Mouse (Mus musculus) liver, embryonic 11.5 days (tissue): ENCODE data around the gene Sgk1. TPM values are rescaled to one million over a fixed set of nuclear protein-coding genes. Genes with fewer than 3 reads are reported as not detected.

Experiments used
- ATAC-seq: fragments of 200-750 bp; cut with Nextera tagmentation; replicated peaks from 2 replicates; pipeline ENCODE4 v1.8.0; 2017; ENCODE audit warnings: moderate number of reproducible peaks, mild to moderate bottlenecking, moderate TSS enrichment, moderate library complexity; ENCODE audit not compliant: low FRiP score
- DNase-seq: peaks from one replicate; pipeline ENCODE4 v3.0.0-alpha.2; 2017; ENCODE audit warnings: low spot score
- H3K27ac ChIP-seq: fragments of 300-500 bp; sonication (generic); 2 replicates; pipeline ENCODE4 v1.5.1; 2014; ENCODE audit warnings: mild to moderate bottlenecking, low read depth, low read length, control low read depth
- H3K27me3 ChIP-seq: fragments of 300-500 bp; sonication (generic); replicated peaks from 2 replicates; pipeline ENCODE4 v1.6.1; 2014; ENCODE audit warnings: low read length, mixed read lengths; ENCODE audit not compliant: control insufficient read depth, insufficient read depth
- H3K36me3 ChIP-seq: fragments of 300-500 bp; sonication (generic); 2 replicates; pipeline ENCODE4 v1.6.1; 2014; ENCODE audit warnings: mild to moderate bottlenecking, low read length, moderate library complexity, mixed read lengths; ENCODE audit not compliant: control insufficient read depth, insufficient read depth
- H3K4me1 ChIP-seq: fragments of 300-500 bp; sonication (generic); replicated peaks from 2 replicates; pipeline ENCODE4 v1.6.1; 2014; ENCODE audit warnings: low read length, mixed read lengths; ENCODE audit not compliant: control insufficient read depth, insufficient read depth
- H3K4me2 ChIP-seq: fragments of 300-500 bp; sonication (generic); 2 replicates; pipeline ENCODE4 v1.6.1; 2014; ENCODE audit warnings: mild to moderate bottlenecking, control low read depth, moderate library complexity
- H3K4me3 ChIP-seq: fragments of 300-500 bp; sonication (generic); 2 replicates; pipeline ENCODE4 v1.5.1; 2014; ENCODE audit warnings: low read depth, low read length, control low read depth
- H3K9ac ChIP-seq: fragments of 300-500 bp; sonication (generic); 2 replicates; pipeline ENCODE4 v1.6.1; 2014; ENCODE audit warnings: low read depth, low read length, control low read depth
- H3K9me3 ChIP-seq: fragments of 300-500 bp; sonication (generic); 2 replicates; pipeline ENCODE4 v1.6.1; 2016; ENCODE audit warnings: low read length, inconsistent platforms, mixed read lengths; ENCODE audit not compliant: control insufficient read depth
- WGBS: fragments of 180-500 bp; shearing (Covaris S2); extraction: QIAGEN DNeasy Blood & Tissue Kit; methylation state at CpG from one replicate; pipeline ENCODE4 v1.1.7; 2014; 5-methylcytosine and 5-hydroxymethylcytosine counted together
- polyA plus RNA-seq: library from polyadenylated mRNA; unstranded; fragments of >200 nt; fragmentation: Nextera tagmentation; extraction: Ambion mirVana; gene quantifications from 2 replicates; pipeline ENCODE4 v1.2.1, GENCODE M21; 2014

Gene Sgk1
- polyA plus RNA-seq, 1 experiment from 2014 or later, result 20.2 TPM

DNA sequence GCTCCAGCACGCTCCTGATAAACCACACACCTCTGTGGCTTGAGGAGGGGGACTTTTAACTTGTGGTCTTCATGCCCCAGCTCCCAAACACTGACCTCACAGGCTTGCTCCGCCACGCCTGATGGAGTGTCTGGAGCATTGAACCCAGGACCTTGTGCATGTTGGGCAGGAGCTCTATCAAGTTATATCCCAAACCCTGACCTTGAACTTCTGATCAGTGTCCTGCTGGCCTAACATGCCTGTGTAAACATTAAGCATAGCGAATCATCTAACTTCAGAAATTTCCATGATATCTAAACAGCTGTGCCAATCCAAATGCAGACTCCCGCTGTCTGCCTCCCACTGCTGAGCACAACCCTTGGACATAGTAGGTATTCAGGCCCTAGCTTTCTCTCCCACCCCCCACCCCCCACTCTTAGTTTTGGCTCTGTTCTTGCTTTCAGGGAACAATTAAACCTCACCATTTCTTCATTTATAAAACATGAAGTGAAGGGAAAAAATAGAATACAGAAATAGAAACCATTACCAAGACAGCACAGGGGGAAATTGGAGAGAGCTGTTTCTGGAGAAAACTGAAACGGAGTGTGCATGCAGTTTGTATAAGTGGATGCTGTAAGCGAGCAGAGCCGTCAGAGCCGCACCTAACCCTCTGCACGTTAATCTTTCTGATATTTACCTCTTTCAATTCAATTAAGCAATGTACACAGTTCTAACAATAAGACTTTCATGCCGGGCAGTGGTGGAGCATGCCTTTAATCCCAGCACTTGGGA lies 34.5 kb downstream of the Sgk1 start:
- Histone ChIP-seq H3K9ac (no peak overlapping the region), H3K4me2 (no peak overlapping the region), H3K4me3 (no peak overlapping the region), H3K36me3 (no peaks in the 10 kb centered on the region), H3K9me3 (no peaks in the 10 kb centered on the region), H3K4me1 (no peaks in the 10 kb centered on the region), H3K27ac (no peak overlapping the region), H3K27me3 (no peaks in the 10 kb centered on the region)
- WGBS, result 76% methylated on average over 11 of the region's 11 CpGs
- DNase-seq (no peak), ATAC-seq (no peak)

DNA sequence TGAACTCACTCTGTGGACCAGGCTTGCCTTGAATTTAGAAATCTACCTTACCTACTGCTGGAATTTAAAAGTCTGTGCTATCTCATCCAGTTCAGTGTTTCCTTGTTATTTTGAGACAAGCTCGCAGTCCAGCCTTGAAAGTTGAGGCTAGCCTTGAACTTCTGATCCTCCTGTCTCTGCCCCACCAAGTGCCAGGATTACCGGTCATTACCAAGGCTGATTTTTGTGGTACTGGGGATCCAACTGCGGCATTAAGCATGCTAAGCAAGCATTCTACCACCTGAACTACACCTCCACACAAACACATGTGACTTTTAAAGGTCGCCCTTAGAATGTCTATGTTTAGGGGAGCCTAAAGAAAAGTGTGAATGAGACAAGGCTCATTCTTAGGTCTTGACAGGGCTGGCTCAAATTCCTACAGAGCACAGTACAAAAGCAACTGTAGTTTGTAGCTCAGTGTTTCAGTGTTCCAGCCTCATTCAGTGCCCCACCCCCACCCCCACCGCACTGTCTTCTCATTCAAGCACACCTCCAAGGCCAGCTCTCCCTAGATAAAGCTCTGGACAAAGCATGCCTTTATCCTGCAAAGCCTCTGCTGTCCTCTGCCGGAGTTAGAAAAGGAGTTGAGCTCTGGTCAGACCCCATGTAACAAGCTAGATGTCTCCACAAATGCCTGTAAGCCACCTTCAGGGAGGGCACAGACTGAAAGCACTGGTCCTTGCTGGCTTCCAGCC lies 36.2 kb downstream of the Sgk1 start:
- Histone ChIP-seq H3K9me3 (no peaks in the 10 kb centered on the region), H3K9ac (no peak overlapping the region), H3K27me3 (no peaks in the 10 kb centered on the region), H3K36me3 (no peaks in the 10 kb centered on the region), H3K27ac (no peak overlapping the region), H3K4me3 (no peak overlapping the region), H3K4me1 (no peaks in the 10 kb centered on the region), H3K4me2 (no peak overlapping the region)
- ATAC-seq, result no peak
- DNase-seq, result no peak
- WGBS, result 80% methylated on average over 6 of the region's 6 CpGs

DNA sequence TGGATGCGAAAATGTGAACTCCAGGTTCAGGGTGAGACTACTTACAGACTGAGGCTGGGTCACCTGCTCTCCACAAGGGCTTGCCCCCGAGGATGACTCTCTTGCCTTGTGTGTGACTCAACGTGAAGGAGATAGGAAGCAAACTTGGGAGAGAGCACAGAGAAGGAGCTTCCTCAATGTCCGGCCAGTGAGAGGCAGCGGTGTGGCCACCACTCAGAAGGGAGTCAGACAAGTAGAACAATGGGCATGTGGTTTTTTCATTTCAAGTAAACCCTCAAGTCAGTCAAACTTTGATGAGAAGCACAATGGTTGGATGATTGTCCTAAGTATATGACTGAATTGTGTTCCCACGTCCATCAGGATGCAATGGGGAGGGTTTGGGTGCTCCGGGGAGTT lies 36.8 kb downstream of the Sgk1 start:
- no peak overlapping the region for H3K27ac ChIP-seq
- H3K4me1 ChIP-seq, result no peaks in the 10 kb centered on the region
- no peaks in the 10 kb centered on the region for H3K27me3 ChIP-seq
- no peak overlapping the region for H3K4me3 ChIP-seq
- no peak for DNase-seq
- H3K4me2 ChIP-seq, result no peak overlapping the region
- no peaks in the 10 kb centered on the region for H3K36me3 ChIP-seq
- no peak overlapping the region for H3K9ac ChIP-seq
- no peak for ATAC-seq
- H3K9me3 ChIP-seq, result no peaks in the 10 kb centered on the region
- 68% methylated on average over 7 of the region's 7 CpGs for WGBS

DNA sequence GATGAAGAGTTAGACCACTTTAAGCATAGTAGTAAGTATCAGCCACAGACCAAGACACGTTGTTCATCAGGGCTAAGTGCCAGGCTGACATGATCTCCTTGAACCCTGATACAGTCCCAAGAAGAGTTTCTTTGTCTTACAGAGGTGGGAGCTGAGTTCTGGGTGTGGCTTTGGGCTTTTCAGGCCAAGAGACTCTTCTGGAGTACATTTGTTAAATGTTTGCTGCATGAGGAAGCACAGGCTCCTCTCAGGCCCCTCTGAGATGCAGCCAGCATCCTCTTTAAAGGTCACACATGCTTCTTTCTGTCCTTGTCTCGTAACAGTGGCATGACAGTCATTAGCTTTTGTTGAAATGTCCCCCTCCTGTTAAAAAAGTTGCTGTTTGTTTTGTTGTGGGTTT lies 38.6 kb downstream of the Sgk1 start:
- ATAC-seq, result no peak
- Histone ChIP-seq H3K9ac (no peak overlapping the region), H3K4me3 (no peak overlapping the region), H3K36me3 (no peaks in the 10 kb centered on the region), H3K27ac (no peak overlapping the region), H3K4me2 (no peak overlapping the region), H3K4me1 (no peaks in the 10 kb centered on the region), H3K9me3 (no peaks in the 10 kb centered on the region), H3K27me3 (no peaks in the 10 kb centered on the region)
- DNase-seq, result no peak
- WGBS, result 62% methylated on average over 2 of the region's 2 CpGs

DNA sequence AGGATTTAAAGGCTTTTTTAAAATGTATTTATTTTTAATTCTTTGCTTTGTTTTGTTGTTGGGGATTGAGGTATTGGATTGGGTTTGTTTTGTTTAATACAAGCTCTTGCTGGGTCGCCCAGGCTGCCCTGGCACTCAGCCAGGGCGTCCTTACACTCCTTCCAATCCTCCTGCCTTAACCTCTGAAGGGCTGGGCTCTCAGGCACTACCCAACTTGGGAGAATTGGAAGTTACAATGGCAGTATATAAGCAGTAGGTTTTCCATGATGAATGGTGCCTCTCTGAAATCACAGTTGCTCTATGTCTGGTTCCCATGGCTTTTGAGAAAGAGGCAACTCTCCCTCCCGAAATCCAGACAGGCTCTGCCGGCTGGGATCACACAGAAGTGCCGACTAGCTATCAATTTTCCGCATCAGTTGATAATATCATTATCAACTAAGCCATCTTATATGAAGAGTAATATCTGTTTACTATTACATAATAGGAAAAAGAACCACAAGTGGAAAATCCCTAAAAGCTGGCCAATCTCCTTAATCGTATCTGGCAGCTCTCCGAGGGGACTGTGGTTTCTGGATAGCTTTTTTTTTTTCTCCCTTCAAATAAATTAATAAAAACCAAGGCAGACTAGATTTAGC lies 40.8 kb downstream of the Sgk1 start:
- Histone ChIP-seq H3K4me2 (no peak overlapping the region), H3K4me3 (no peak overlapping the region), H3K9ac (no peak overlapping the region), H3K27ac (no peak overlapping the region), H3K27me3 (no peaks in the 10 kb centered on the region), H3K9me3 (no peaks in the 10 kb centered on the region), H3K4me1 (no peaks in the 10 kb centered on the region; the same call in 1 of the 2 replicates), H3K36me3 (no peaks in the 10 kb centered on the region)
- ATAC-seq, result no peak
- no peak for DNase-seq
- WGBS, result 70% methylated on average over 8 of the region's 8 CpGs

DNA sequence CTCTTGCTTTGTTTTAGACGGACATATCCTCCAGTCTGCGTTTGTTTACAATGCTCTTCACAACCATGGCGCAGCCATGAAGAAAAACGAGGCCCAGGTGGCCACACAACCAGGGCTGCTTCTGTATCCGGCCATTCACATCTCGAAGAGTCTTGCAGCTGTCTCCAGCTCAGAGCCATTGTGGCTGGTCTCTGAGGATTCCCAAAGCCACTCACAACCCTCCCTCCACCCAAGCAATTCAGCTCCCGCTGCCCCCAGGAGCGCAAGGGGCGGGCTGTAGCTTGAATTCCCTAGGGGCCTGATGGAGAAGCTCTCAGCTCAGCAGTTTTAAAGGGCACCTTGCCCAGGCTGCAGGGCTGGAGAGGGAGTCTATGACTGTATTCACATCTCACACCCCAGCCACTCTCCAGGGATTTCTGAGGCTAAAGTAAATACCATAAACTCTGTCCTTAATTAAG lies 41.5 kb downstream of the Sgk1 start:
- 39% methylated on average over 9 of the region's 9 CpGs for WGBS
- H3K4me1 ChIP-seq, result no peaks in the 10 kb centered on the region; the same call in 1 of the 2 replicates
- no peaks in the 10 kb centered on the region for H3K36me3 ChIP-seq
- no peak for ATAC-seq
- H3K27me3 ChIP-seq, result no peaks in the 10 kb centered on the region
- no peak overlapping the region for H3K27ac ChIP-seq
- no peak overlapping the region for H3K9ac ChIP-seq
- H3K4me2 ChIP-seq, result no peak overlapping the region
- no peak overlapping the region for H3K4me3 ChIP-seq
- no peak for DNase-seq
- no peaks in the 10 kb centered on the region for H3K9me3 ChIP-seq

DNA sequence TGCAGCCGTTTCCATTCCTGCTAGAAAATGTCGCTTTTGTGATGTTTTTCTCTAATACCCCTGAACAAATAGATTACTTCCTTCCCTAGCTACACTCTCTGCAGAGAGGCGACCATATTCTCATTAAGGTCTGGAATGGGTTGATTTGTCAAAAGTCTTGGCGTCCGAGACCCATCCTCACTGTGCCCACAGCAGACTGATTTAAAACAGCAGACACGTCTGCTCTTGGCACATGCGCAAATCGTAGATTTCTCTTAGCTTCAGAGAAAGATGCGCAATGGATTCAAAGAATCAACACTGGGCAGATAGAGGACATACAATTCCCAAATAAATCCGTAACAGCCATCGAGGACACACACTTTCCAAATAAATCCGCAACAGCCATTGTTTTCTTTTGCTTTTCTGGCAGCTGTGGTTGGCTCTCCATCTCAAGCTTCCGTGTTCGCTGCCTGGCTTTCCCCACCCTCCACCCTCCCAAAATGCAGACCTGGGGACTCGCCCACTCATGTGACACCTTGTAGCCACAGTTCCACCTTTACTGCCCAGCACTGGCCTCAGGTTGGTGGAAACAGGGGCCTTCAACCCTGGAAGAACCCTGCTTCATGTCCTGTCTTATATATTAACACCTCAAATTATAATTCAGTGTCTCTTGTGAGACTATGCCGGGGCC lies 42.2 kb downstream of the Sgk1 start:
- no peak overlapping the region for H3K9ac ChIP-seq
- H3K4me2 ChIP-seq, result no peak overlapping the region
- no peaks in the 10 kb centered on the region for H3K9me3 ChIP-seq
- no peaks in the 10 kb centered on the region; the same call in 1 of the 2 replicates for H3K4me1 ChIP-seq
- DNase-seq (no peak), ATAC-seq (no peak)
- WGBS, result 83% methylated on average over 16 of the region's 16 CpGs
- no peak overlapping the region for H3K27ac ChIP-seq
- H3K36me3 ChIP-seq, result no peaks in the 10 kb centered on the region
- no peaks in the 10 kb centered on the region for H3K27me3 ChIP-seq
- H3K4me3 ChIP-seq, result no peak overlapping the region

DNA sequence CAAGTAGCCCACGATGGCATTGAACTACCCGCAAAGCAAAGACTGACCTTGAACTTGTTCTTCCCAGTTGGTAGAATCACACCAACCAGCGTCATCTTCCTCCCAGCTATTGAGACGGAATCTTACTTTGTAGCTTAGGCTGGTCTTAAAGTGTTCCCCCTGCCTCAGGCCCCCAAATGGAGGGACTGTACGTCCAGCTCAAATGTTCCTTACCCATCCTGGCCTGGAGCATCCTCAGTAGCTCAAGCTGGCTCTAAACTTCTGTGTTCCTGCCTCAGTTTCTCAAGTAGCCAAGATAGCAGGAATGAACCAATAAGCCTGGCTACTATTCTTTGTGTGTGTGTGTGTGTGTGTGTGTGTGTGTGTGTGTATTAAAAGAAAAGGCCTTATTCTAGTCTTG lies 45.0 kb downstream of the Sgk1 start:
- H3K27me3 ChIP-seq, result no peaks in the 10 kb centered on the region
- H3K4me2 ChIP-seq, result no peak overlapping the region
- no peak overlapping the region for H3K4me3 ChIP-seq
- H3K27ac ChIP-seq, result no peak overlapping the region
- H3K4me1 ChIP-seq, result no peaks in the 10 kb centered on the region; the same call in 1 of the 2 replicates
- ATAC-seq, result no peak
- no peaks in the 10 kb centered on the region for H3K36me3 ChIP-seq
- WGBS, result 68% methylated on average over 5 of the region's 5 CpGs
- no peak for DNase-seq
- no peaks in the 10 kb centered on the region for H3K9me3 ChIP-seq
- no peak overlapping the region for H3K9ac ChIP-seq
